Mouse (Mus musculus): Measurements from ENCODE around the gene Xpr1.

The Xpr1 gene

GRCm38 (mm10) chr1:155232385-155232784 lies 184.8 kb downstream of the Xpr1 start:
- no peak for DNase-seq (ENCODE audit: extremely low read depth, low read depth)

- no peak for DNase-seq (ENCODE audit: extremely low read depth, low read depth)
These were observed 187.5 kb downstream of the Xpr1 start for GRCm38 (mm10) chr1:155229464-155230411.

Measured in MEL-GATA-1-ER (cell line).